Mouse (Mus musculus) T-helper 17 cell (primary cell): Measurements from ENCODE around the gene Uqcr11.

Experiments used
- in situ Hi-C, 2 experiments: fragments of 300-600 bp; cut with MboI, MseI; formaldehyde crosslinking; loops; 1 replicate in 1 of 2; 2 replicates in 1 of 2; pipeline ENCODE4 v1.15.1; 2025; ENCODE audit warnings: high pct_unique_total_duplicates in 2 of 2

Uqcr11 gene

GRCm38 (mm10) chr10:80431570-80432386 is 25.1 kb upstream of the Uqcr11 start:
- in situ Hi-C loops, result no loop called here

- in situ Hi-C loops, result no loop called here
Observed at GRCm38 (mm10) chr10:80430375-80430980, 23.8 kb upstream of the Uqcr11 start.

GRCm38 (mm10) chr10:80429800-80430199 is 23.2 kb upstream of the Uqcr11 start:
- in situ Hi-C loops, result no loop called here

- in situ Hi-C loops, result no loop called here
Observed at GRCm38 (mm10) chr10:80425041-80425440, 18.4 kb upstream of the Uqcr11 start.

GRCm38 (mm10) chr10:80423562-80423961 is 16.9 kb upstream of the Uqcr11 start:
- in situ Hi-C loops, result no loop called here

GRCm38 (mm10) chr10:80421651-80422472 is 15.2 kb upstream of the Uqcr11 start:
- in situ Hi-C loops, result no loop called here

- in situ Hi-C loops, result no loop called here
Observed at GRCm38 (mm10) chr10:80421208-80421607, 14.6 kb upstream of the Uqcr11 start.

- in situ Hi-C loops, result no loop called here
Observed at GRCm38 (mm10) chr10:80420729-80421128, 14.1 kb upstream of the Uqcr11 start.

- in situ Hi-C loops, result loop anchor here (5.0 kb wide), 2 partner anchors 218 to 298 kb away; no protein-coding TSS in a partner anchor
Observed at GRCm38 (mm10) chr10:80419419-80419818, 12.8 kb upstream of the Uqcr11 start.

- in situ Hi-C loops, result loop anchor here (5.0 kb wide), 2 partner anchors 219 to 299 kb away; no protein-coding TSS in a partner anchor
Observed at GRCm38 (mm10) chr10:80418311-80418710, 11.7 kb upstream of the Uqcr11 start.

- in situ Hi-C loops, result loop anchor here (5.0 kb wide), 2 partner anchors 219 to 299 kb away; no protein-coding TSS in a partner anchor
Observed at GRCm38 (mm10) chr10:80417841-80418240, 11.2 kb upstream of the Uqcr11 start.

GRCm38 (mm10) chr10:80417371-80417770 is 10.7 kb upstream of the Uqcr11 start:
- in situ Hi-C loops, result loop anchor here (5.0 kb wide), 2 partner anchors 220 to 300 kb away; no protein-coding TSS in a partner anchor

GRCm38 (mm10) chr10:80415566-80415965 is 8.9 kb upstream of the Uqcr11 start:
- in situ Hi-C loops, result loop anchor here (5.0 kb wide), 2 partner anchors 222 to 302 kb away; no protein-coding TSS in a partner anchor

GRCm38 (mm10) chr10:80412656-80413541 is 6.3 kb upstream of the Uqcr11 start:
- in situ Hi-C loops, result no loop called here

GRCm38 (mm10) chr10:80407924-80408323 is 1.3 kb upstream of the Uqcr11 start:
- in situ Hi-C loops, result no loop called here

GRCm38 (mm10) chr10:80405481-80406173 is 1.0 kb downstream of the Uqcr11 start:
- in situ Hi-C loops, result no loop called here

- in situ Hi-C loops, result no loop called here
Observed at GRCm38 (mm10) chr10:80403044-80403692, 3.5 kb downstream of the Uqcr11 start.

GRCm38 (mm10) chr10:80400704-80401161 is 5.9 kb downstream of the Uqcr11 start:
- in situ Hi-C loops, result no loop called here

GRCm38 (mm10) chr10:80399973-80400703 is 6.5 kb downstream of the Uqcr11 start:
- in situ Hi-C loops, result loop anchor here in 1 of 2 experiments (5.0 kb wide), 1 partner anchor 1202 kb away; the partner anchor contains the start of gene Tle6
